Mouse (Mus musculus) CH12.LX (cell line): ENCODE measurements around the gene Pafah1b2.

ENCODE experiments used
- MAX ChIP-seq: IDR thresholded peaks from 2 replicates; pipeline ENCODE4 v1.6.1; 2011; ENCODE audit warnings: low read length, improper control_type of control experiment
- MAZ ChIP-seq: IDR thresholded peaks from 2 replicates; pipeline ENCODE4 v1.6.1; 2012; ENCODE audit warnings: low read depth, mild to moderate bottlenecking, inconsistent platforms, low read length, improper control_type of control experiment, moderate library complexity

DNA sequence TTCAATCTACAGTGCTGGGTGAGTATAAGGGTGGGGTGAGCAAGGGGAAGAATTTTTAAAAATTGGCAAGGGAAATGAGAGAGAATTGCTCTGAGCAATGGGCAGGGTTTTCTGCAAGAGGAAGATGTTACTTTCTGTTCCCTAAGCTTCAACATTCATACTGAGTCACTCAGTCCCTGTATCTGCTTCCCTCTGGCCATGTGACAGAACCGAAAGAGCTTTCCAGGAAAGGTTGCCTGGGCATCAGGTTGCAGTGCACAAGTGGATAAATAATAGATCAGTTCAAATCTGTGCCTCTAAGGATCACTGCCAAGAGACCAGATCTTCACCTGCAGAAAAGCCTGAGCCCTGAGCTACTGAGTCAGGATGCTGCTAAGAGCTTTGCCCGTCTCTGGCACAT, 50.6 kb downstream of the Pafah1b2 start:
- TF ChIP-seq MAZ (no peak), MAX (0 out of 2 replicates have a peak, but pooled peaks have one; percentile 20)
